Mouse (Mus musculus) hindbrain, embryonic 12.5 days (tissue): Measurements from ENCODE around the gene Abat. TPM values are rescaled to one million over a fixed set of nuclear protein-coding genes. Genes with fewer than 3 reads are reported as not detected.

Experiments used
- ATAC-seq: fragments of 200-750 bp; cut with Nextera tagmentation; 2 replicates; pipeline ENCODE4 v1.8.0; 2017; ENCODE audit warnings: moderate TSS enrichment; ENCODE audit not compliant: low FRiP score
- H3K27ac ChIP-seq: fragments of 300-500 bp; sonication (generic); 2 replicates; pipeline ENCODE4 v1.5.1; 2016; ENCODE audit warnings: mild to moderate bottlenecking
- H3K27me3 ChIP-seq: fragments of 300-500 bp; sonication (generic); 2 replicates; pipeline ENCODE4 v1.6.1; 2016; ENCODE audit warnings: mild to moderate bottlenecking
- H3K36me3 ChIP-seq: fragments of 300-500 bp; sonication (generic); 2 replicates; pipeline ENCODE4 v1.6.1; 2016; ENCODE audit warnings: mild to moderate bottlenecking
- H3K4me1 ChIP-seq: fragments of 300-500 bp; sonication (generic); 2 replicates; pipeline ENCODE4 v1.6.1; 2016
- H3K4me2 ChIP-seq: fragments of 300-500 bp; sonication (generic); replicated peaks from 2 replicates; pipeline ENCODE4 v1.6.1; 2016; ENCODE audit warnings: mild to moderate bottlenecking
- H3K4me3 ChIP-seq: fragments of 300-500 bp; sonication (generic); 2 replicates; pipeline ENCODE4 v1.5.1; 2016; ENCODE audit warnings: mild to moderate bottlenecking
- H3K9ac ChIP-seq: fragments of 300-500 bp; sonication (generic); 2 replicates; pipeline ENCODE4 v1.6.1; 2016; ENCODE audit warnings: mild to moderate bottlenecking, moderate library complexity
- H3K9me3 ChIP-seq: fragments of 300-500 bp; sonication (generic); replicated peaks from 2 replicates; pipeline ENCODE4 v1.6.1; 2016; ENCODE audit warnings: mild to moderate bottlenecking
- WGBS: fragments of 180-500 bp; shearing (Covaris S2); methylation state at CpG from one replicate; pipeline ENCODE4 v1.1.7; 2016; 5-methylcytosine and 5-hydroxymethylcytosine counted together
- polyA plus RNA-seq: library from polyadenylated mRNA; unstranded; fragments of >200 nt; fragmentation: Nextera tagmentation; extraction: Ambion mirVana; gene quantifications from 2 replicates; pipeline ENCODE4 v1.2.1, GENCODE M21; 2016

Gene Abat
- polyA plus RNA-seq, 1 experiment from 2014 or later = 68.3 TPM

DNA sequence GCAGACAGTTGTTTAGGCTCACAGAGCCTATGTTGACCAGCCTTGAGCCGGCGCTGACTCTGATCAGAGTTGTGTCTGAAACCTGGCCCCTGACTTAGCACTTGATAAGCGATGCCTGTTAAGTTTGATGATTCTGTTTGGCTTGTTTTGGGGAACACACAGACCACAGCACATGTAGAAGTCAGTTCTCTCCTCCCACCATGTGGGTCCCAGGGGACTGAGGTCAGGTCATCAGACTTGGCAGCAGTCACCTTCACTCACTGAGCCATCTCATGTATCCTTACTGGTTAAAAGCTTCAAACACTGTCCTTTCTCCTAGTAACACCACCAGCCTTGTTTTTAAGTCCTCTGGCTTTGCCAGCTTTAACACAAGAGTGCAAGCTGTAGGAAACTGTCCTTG, 136.8 kb downstream of the Abat start:
- no peak for ATAC-seq
- no peaks in the 10 kb centered on the region for H3K9me3 ChIP-seq
- no peak overlapping the region for H3K4me3 ChIP-seq
- H3K9ac ChIP-seq = no peak overlapping the region
- H3K27me3 ChIP-seq = no peaks in the 10 kb centered on the region
- 97% methylated on average over 3 of the region's 3 CpGs for whole genome bisulfite sequencing
- H3K4me1 ChIP-seq = no peaks in the 10 kb centered on the region
- peaks cover 84% of the 10 kb centered on the region for H3K36me3 ChIP-seq
- H3K27ac ChIP-seq = no peak overlapping the region
- H3K4me2 ChIP-seq = no peak overlapping the region

DNA sequence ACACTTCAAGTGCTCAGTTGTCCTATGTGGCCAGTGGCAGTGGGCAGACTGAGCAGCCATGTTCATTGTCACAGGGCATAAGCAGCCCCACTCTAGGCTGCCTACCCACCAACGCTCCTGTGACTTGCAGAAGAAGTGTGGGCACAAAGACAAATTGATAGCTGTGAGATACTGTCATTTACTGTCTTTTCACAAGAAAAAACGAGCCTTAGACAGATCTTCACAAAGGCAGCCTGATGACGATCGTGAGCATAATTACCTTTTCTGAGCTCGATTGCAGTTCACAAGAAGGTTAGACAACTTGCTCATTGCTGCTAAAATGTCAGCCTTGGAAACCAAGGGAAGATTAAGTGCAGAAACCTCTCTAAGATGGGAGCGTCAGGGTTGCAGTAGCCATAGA, 141.9 kb downstream of the Abat start:
- ATAC-seq = no peak
- Histone ChIP-seq H3K27me3 (no peaks in the 10 kb centered on the region), H3K4me3 (no peak overlapping the region), H3K27ac (no peak overlapping the region), H3K9me3 (no peaks in the 10 kb centered on the region), H3K9ac (no peak overlapping the region), H3K4me2 (no peak overlapping the region), H3K4me1 (no peaks in the 10 kb centered on the region), H3K36me3 (peaks cover 65% of the 10 kb centered on the region)
- WGBS = 87% methylated on average over 6 of the region's 6 CpGs

DNA sequence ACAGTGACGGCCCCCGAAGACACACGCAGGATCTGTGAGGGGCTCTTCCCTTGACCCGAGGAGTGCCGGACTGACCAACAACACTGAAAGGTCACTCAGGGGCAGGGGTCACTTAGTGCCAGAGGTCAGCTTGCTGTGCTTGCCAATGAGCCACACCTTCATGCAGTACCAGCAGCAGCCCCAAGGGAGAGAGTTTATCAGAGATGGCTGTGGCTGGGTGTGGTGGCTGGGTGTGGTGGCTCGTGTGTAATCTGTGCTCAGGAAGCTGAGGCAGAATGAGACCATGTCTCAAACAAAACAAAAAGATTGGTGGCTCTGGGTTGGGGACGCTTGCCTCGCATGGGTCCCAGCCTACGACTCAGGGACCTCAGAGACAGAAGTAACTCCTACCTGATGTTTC, 142.4 kb downstream of the Abat start:
- Histone ChIP-seq H3K27me3 (no peaks in the 10 kb centered on the region), H3K4me1 (no peaks in the 10 kb centered on the region), H3K27ac (no peak overlapping the region), H3K9me3 (no peaks in the 10 kb centered on the region), H3K4me3 (no peak overlapping the region), H3K9ac (no peak overlapping the region), H3K36me3 (peaks cover 68% of the 10 kb centered on the region), H3K4me2 (no peak overlapping the region)
- 86% methylated on average over 9 of the region's 9 CpGs for WGBS
- no peak for ATAC-seq

DNA sequence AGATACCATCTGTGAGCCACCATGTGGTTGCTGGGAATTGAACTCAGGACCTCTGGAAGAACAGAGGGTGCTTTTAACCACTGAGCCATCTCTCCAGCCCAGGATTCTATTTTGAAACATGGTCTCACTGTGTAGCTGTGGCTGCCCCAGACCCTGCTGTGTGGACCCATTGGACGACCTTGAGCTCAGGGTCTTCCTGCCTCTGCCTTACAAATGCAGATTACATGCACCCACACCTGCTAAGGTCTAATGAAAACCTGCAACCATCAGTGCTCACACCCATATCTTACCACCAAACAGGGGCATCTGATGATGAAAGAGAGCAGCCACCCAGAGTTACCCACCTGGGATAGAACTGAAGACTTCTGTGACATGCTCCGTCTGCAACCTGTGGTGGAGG, 143.0 kb downstream of the Abat start:
- no peaks in the 10 kb centered on the region for H3K27me3 ChIP-seq

DNA sequence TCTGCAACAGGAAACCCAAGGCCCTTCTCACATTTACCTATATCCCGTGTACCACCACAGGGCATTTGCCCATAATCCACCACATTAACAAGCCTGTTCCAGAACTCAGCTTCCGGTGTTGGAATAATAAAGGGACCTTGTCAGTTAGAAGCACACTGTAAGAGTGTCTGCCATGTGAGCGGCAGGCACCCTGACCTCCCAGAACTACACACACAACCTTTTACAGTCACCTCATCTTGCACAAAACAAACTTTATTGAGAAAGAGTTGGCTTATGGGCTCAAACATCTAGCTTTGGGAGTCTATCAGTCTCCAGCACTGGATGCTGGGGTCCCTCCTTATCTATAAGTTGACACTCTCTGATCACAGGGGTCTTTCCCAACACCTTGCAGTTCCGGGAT, 145.1 kb downstream of the Abat start:
- H3K36me3 ChIP-seq = peaks cover 69% of the 10 kb centered on the region
- ATAC-seq = no peak
- 83% methylated on average over 4 of the region's 4 CpGs for WGBS

More for the DNA sequence above, 143.0 kb downstream of the Abat start:
- Histone ChIP-seq H3K4me1 (no peaks in the 10 kb centered on the region), H3K4me2 (no peak overlapping the region), H3K27ac (no peak overlapping the region), H3K4me3 (no peak overlapping the region), H3K9me3 (no peaks in the 10 kb centered on the region), H3K36me3 (peaks cover 66% of the 10 kb centered on the region), H3K9ac (no peak overlapping the region)
- no peak for ATAC-seq
- 81% methylated on average over 2 of the region's 2 CpGs for WGBS

DNA sequence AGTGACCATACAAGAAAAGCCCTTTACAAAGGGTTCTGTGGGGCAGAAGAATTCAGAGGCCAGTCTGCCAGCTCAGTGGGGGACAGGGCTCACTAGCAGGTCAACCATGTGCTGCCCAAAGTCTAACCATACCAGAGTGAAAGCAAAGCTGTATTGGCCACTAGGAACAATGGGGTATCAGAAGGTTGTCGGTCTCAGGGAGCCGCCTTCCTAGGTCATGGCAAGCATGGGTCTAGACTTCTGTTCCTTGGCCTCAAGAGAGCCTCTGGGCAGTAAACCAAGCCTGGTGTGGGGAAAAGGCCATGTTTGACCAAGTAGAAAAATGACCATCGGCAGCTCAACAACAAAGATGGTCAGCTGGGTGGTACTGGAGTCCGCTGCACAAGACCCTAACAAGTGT, 145.5 kb downstream of the Abat start:
- Histone ChIP-seq H3K4me2 (no peak overlapping the region), H3K27me3 (no peaks in the 10 kb centered on the region), H3K4me1 (peaks cover 4% of the 10 kb centered on the region; the same call in 1 of the 2 replicates), H3K4me3 (no peak overlapping the region), H3K9me3 (no peaks in the 10 kb centered on the region), H3K9ac (no peak overlapping the region), H3K27ac (no peak overlapping the region), H3K36me3 (peaks cover 68% of the 10 kb centered on the region)
- ATAC-seq = no peak
- WGBS = 85% methylated on average over 4 of the region's 4 CpGs

More for the DNA sequence above, 145.1 kb downstream of the Abat start:
- peaks cover 3% of the 10 kb centered on the region; the same call in 1 of the 2 replicates for H3K4me1 ChIP-seq
- no peak overlapping the region for H3K4me2 ChIP-seq
- H3K9me3 ChIP-seq = no peaks in the 10 kb centered on the region
- no peak overlapping the region for H3K9ac ChIP-seq
- no peak overlapping the region for H3K27ac ChIP-seq
- no peaks in the 10 kb centered on the region for H3K27me3 ChIP-seq
- no peak overlapping the region for H3K4me3 ChIP-seq

DNA sequence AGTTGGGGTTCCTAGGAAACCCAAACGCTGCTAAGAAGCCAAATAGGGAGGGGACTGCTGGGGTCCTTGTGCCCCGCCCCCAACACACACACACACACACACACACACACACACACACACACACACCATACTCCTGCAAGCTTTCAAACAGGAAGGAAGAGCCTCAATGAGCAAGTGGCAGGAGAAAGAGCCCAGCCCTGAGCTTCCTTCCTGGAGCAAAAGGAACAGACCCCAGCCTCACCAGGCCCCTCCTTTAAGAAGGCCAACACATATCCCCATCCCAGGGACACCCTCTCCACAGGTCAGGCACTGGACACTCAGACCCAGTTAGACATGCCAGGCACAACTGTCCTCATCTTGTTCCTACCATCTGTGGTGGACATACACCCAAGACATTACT, 149.8 kb downstream of the Abat start:
- no peak for ATAC-seq
- Histone ChIP-seq H3K9ac (no peak overlapping the region), H3K4me2 (no peak overlapping the region), H3K27me3 (no peaks in the 10 kb centered on the region), H3K27ac (no peak overlapping the region), H3K4me1 (peaks cover 31% of the 10 kb centered on the region), H3K4me3 (no peak overlapping the region), H3K9me3 (no peaks in the 10 kb centered on the region), H3K36me3 (peaks cover 60% of the 10 kb centered on the region)
- WGBS = 83% methylated on average over 2 of the region's 2 CpGs

DNA sequence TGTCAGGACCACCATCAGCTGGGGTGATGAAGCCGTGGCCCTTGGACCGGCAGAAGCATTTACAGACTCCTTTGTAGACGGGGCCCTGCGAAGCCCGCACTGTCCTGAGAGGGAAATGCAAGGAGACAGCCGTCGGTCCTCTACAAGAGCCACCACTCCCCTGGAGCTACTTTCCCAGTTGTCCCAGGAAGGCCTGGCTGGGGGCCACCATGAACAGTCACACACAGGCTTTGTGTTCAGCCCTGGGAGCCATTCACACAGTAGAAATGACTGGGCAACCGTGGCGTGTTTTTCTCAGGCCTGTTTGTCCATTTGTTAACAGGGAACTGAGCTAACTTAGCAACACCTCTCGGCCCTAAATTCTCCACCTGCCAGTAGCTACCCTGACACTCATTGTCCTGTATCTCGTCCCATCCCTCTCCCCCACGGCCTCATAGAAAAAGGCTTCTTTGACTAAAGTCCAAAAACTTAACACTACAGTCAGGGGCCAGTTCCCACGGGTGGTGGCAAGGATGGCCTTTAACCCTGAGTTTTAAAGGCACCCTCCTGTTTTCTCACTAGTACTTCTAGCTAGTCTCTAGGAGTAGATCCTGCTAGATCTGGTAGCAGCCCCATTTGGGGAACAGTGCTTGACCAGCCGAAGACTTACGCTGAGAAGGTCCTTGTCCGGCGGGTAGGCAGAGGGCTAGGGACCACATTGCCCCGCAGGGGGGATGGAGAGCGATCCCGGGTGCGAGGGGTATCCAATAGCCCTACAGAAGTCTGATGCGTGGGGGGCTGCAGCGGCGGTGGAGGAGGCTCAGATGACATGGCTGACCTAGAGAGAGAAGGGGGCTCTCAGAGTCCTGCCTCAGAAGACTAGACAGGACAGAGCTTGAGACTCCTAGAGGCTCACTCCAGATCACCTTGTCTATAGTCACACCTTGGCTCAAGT, 150.6 kb downstream of the Abat start:
- Histone ChIP-seq H3K9ac (no peak overlapping the region), H3K27ac (no peak overlapping the region), H3K4me3 (no peak overlapping the region), H3K27me3 (no peaks in the 10 kb centered on the region), H3K36me3 (peaks cover 54% of the 10 kb centered on the region), H3K9me3 (no peaks in the 10 kb centered on the region), H3K4me1 (peaks cover 40% of the 10 kb centered on the region), H3K4me2 (no peak overlapping the region)
- WGBS = 84% methylated on average over 22 of the region's 24 CpGs
- ATAC-seq = no peak

DNA sequence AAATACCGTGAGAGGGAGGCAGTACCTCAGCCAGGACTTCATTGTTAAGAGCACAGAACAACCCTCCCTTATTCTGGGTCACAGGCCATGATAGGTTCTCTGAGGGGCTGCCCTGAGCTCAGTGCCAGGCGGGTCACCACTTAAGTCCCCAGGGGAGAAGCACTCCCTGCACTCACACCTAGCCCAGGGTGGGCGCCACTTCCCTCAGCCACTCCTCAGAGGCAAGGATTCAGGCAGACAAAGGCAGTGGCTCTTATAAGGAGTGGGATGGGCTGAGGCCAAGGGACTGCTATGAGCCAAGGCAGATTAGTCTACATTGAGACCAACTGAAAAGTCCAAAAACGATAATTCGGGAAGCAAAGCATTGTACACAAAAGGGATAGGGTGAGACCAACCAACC, 152.1 kb downstream of the Abat start:
- Histone ChIP-seq H3K36me3 (peaks cover 39% of the 10 kb centered on the region), H3K4me3 (no peak overlapping the region), H3K4me1 (peaks cover 54% of the 10 kb centered on the region), H3K4me2 (no peak overlapping the region), H3K27ac (no peak overlapping the region), H3K9ac (no peak overlapping the region), H3K9me3 (no peaks in the 10 kb centered on the region), H3K27me3 (no peaks in the 10 kb centered on the region)
- no peak for ATAC-seq
- WGBS = 89% methylated on average over 5 of the region's 5 CpGs

DNA sequence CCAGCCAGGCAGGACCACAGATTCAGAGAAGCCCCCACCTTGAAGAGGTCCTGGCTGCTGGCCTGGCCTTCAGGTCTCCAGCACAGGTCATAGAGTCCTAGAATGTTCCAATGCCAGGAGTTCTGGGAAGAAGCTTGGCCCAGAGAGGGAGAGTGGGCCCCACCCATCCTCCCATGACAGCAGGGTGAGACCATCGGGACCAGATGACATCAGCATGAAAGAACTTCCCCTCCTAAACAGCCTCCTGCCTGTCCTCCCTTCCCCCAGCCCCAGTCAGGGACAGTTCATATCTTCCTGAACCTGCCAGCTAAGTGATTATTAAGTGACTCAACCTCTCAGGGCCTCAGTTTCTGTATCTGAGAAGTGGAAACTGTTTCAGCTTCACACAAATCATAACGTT, 153.2 kb downstream of the Abat start:
- no peak overlapping the region for H3K27ac ChIP-seq
- H3K27me3 ChIP-seq = no peaks in the 10 kb centered on the region
- no peaks in the 10 kb centered on the region for H3K9me3 ChIP-seq
- H3K4me1 ChIP-seq = peaks cover 62% of the 10 kb centered on the region
- no peak overlapping the region for H3K4me2 ChIP-seq
- H3K4me3 ChIP-seq = no peak overlapping the region
- peaks cover 31% of the 10 kb centered on the region for H3K36me3 ChIP-seq
- ATAC-seq = no peak
- no peak overlapping the region for H3K9ac ChIP-seq
- WGBS = 75% methylated on average over 2 of the region's 2 CpGs

DNA sequence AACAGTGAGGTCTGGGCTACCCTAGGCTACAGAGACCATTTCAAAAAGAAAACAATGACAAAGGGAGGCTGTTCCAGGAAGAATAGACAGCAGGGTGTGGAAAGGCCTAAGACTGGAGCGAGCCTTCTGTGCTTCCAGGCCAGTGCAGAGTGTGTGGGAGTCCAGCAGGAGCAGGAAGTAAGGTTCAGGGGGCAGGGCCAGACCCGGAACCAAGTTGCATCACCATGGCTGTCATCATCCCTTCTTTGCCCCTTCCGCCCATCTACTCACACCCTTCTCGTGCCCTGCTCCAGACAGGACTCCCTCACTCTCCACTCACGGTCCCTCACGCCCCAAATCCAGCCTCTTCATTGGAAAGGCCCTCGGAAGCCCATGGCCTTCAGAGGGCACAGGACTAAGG, 154.0 kb downstream of the Abat start:
- Histone ChIP-seq H3K27ac (no peak overlapping the region), H3K27me3 (no peaks in the 10 kb centered on the region), H3K4me3 (no peak overlapping the region), H3K9ac (no peak overlapping the region), H3K4me1 (peaks cover 62% of the 10 kb centered on the region), H3K4me2 (0 out of 2 replicates have a peak overlapping the region, but pooled peaks have one; percentile 85), H3K36me3 (peaks cover 23% of the 10 kb centered on the region), H3K9me3 (no peaks in the 10 kb centered on the region)
- WGBS = 80% methylated on average over 7 of the region's 7 CpGs
- ATAC-seq = no peak

DNA sequence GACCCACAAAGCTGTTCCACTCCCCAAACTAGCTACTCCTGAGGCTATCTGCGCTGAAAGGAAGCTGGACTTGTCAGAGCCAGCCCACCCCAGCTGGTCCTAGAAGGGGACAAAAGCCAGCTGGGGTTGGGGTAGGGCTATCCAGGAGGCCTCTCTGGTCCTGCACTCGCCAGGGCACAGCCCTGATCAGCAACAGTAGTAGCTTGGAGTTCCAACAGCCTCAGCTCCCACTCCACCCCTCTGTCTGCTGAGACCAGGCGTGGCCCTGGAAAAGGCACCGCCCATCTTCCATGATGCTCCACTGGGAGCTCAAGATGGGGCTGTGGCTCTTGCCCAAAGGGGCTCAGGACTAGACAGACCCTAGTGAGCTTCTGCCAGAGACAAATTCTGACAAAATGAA, 154.6 kb downstream of the Abat start:
- Histone ChIP-seq H3K9ac (peak overlapping the region; percentile 35; the same call in 1 of the 2 replicates), H3K27ac (no peak overlapping the region), H3K4me3 (no peak overlapping the region), H3K9me3 (no peaks in the 10 kb centered on the region), H3K4me1 (peaks cover 62% of the 10 kb centered on the region), H3K27me3 (peaks cover under 1% of the 10 kb centered on the region; the same call in 1 of the 2 replicates), H3K4me2 (0 out of 2 replicates have a peak overlapping the region, but pooled peaks have one; percentile 85), H3K36me3 (peaks cover 17% of the 10 kb centered on the region)
- ATAC-seq = no peak
- 69% methylated on average over 4 of the region's 4 CpGs for WGBS

DNA sequence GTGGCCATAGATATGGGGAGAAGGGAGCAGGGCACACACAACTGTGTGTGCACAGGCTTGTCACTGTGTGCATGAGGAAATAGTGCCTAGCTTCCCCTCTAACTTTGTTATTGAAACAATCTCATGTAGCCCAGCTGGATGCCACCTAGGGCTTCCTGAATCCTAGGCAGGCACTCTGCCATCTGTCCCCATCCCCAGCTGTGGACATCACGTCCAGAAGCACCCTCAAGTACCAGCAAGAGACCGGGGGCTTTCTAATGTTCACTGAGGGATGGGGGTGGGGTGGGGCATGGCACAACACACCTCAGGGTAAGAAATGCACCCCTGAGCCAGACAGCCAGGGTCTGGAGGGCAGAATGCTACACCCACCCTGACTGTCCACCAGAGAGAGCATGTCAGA, 155.2 kb downstream of the Abat start:
- WGBS = 67% methylated on average over 2 of the region's 2 CpGs
- H3K4me3 ChIP-seq = no peak overlapping the region
- ATAC-seq = no peak
- peaks cover 6% of the 10 kb centered on the region for H3K27me3 ChIP-seq
- peak overlapping the region; percentile 85 for H3K4me2 ChIP-seq
- no peak overlapping the region for H3K27ac ChIP-seq
- 0 out of 2 replicates have a peak, but pooled peaks cover 12% of the 10 kb centered on the region for H3K36me3 ChIP-seq
- H3K4me1 ChIP-seq = peaks cover 59% of the 10 kb centered on the region
- H3K9ac ChIP-seq = peak overlapping the region; percentile 35; the same call in 1 of the 2 replicates
- no peaks in the 10 kb centered on the region for H3K9me3 ChIP-seq
